Mouse (Mus musculus) lung, embryonic 16.5 days (tissue): ENCODE measurements around the gene Pak4. TPM values are rescaled to one million over a fixed set of nuclear protein-coding genes. Genes with fewer than 3 reads are reported as not detected.

Source experiments
- ATAC-seq: fragments of 200-750 bp; cut with Nextera tagmentation; 2 replicates; pipeline ENCODE4 v1.8.0; 2017; ENCODE audit warnings: low read depth, mild to moderate bottlenecking, moderate library complexity
- H3K27ac ChIP-seq: fragments of 300-500 bp; sonication (generic); 2 replicates; pipeline ENCODE4 v1.5.1; 2014; ENCODE audit warnings: mild to moderate bottlenecking, control low read depth, low read length
- H3K27me3 ChIP-seq: fragments of 300-500 bp; sonication (generic); 2 replicates; pipeline ENCODE4 v1.6.1; 2014; ENCODE audit warnings: low read depth, low read length, mixed read lengths; ENCODE audit not compliant: control insufficient read depth, insufficient read depth
- H3K36me3 ChIP-seq: fragments of 300-500 bp; sonication (generic); 2 replicates; pipeline ENCODE4 v1.6.1; 2014; ENCODE audit warnings: low read length; ENCODE audit not compliant: control insufficient read depth, insufficient read depth
- H3K4me1 ChIP-seq: fragments of 300-500 bp; sonication (generic); replicated peaks from 2 replicates; pipeline ENCODE4 v1.6.1; 2014; ENCODE audit warnings: low read length, mixed read lengths; ENCODE audit not compliant: control insufficient read depth, insufficient read depth
- H3K4me2 ChIP-seq: fragments of 300-500 bp; sonication (generic); 2 replicates; pipeline ENCODE4 v1.6.1; 2014; ENCODE audit warnings: low read depth, low read length, control low read depth
- H3K4me3 ChIP-seq: fragments of 300-500 bp; sonication (generic); 2 replicates; pipeline ENCODE4 v1.5.1; 2014; ENCODE audit warnings: mild to moderate bottlenecking, low read length, control low read depth
- H3K9ac ChIP-seq: fragments of 300-500 bp; sonication (generic); 2 replicates; pipeline ENCODE4 v1.6.1; 2014; ENCODE audit warnings: low read length, control low read depth
- H3K9me3 ChIP-seq: fragments of 300-500 bp; sonication (generic); 2 replicates; pipeline ENCODE4 v1.6.1; 2016; ENCODE audit warnings: low read length; ENCODE audit not compliant: control insufficient read depth
- WGBS: fragments of 180-500 bp; shearing (Covaris S2); extraction: QIAGEN DNeasy Blood & Tissue Kit; methylation state at CpG from one replicate; pipeline ENCODE4 v1.1.7; 2014; 5-methylcytosine and 5-hydroxymethylcytosine counted together
- polyA plus RNA-seq: library from polyadenylated mRNA; unstranded; fragments of >200 nt; fragmentation: Nextera tagmentation; extraction: Ambion mirVana; gene quantifications from 2 replicates; pipeline ENCODE4 v1.2.1, GENCODE M21; 2015

Pak4 gene
- polyA plus RNA-seq, 1 experiment from 2014 or later = 60.5 TPM

- Histone ChIP-seq H3K4me1 (peaks cover 43% of the 10 kb centered on the region), H3K27ac (peak overlapping the region; percentile 96), H3K27me3 (no peaks in the 10 kb centered on the region), H3K9ac (peak overlapping the region; percentile 52), H3K36me3 (peaks cover 11% of the 10 kb centered on the region), H3K4me2 (peak overlapping the region; percentile 47), H3K9me3 (no peaks in the 10 kb centered on the region), H3K4me3 (peak overlapping the region; percentile 13; the same call in 1 of the 2 replicates)
- 20% methylated on average over 5 of the region's 5 CpGs for WGBS
- ATAC-seq = peak; percentile 46
These were observed 26.9 kb downstream of the Pak4 start for GRCm38 (mm10) chr7:28570982-28571682.

GRCm38 (mm10) chr7:28570291-28570981, 27.5 kb downstream of the Pak4 start:
- H3K27me3 ChIP-seq = no peaks in the 10 kb centered on the region
- 41% methylated on average over 12 of the region's 12 CpGs for WGBS

GRCm38 (mm10) chr7:28568253-28568652, 29.7 kb downstream of the Pak4 start:
- Histone ChIP-seq H3K4me3 (no peak overlapping the region), H3K9me3 (no peaks in the 10 kb centered on the region), H3K27me3 (no peaks in the 10 kb centered on the region), H3K36me3 (peaks cover 24% of the 10 kb centered on the region), H3K4me1 (peaks cover 38% of the 10 kb centered on the region), H3K9ac (no peak overlapping the region), H3K27ac (no peak overlapping the region), H3K4me2 (no peak overlapping the region)
- ATAC-seq = no peak

More at GRCm38 (mm10) chr7:28570291-28570981, 27.5 kb downstream of the Pak4 start:
- H3K27ac ChIP-seq = peak overlapping the region; percentile 96
- H3K4me3 ChIP-seq = peak overlapping the region; percentile 13; the same call in 1 of the 2 replicates
- H3K9ac ChIP-seq = peak overlapping the region; percentile 52
- peaks cover 40% of the 10 kb centered on the region for H3K4me1 ChIP-seq
- peaks cover 11% of the 10 kb centered on the region for H3K36me3 ChIP-seq
- no peaks in the 10 kb centered on the region for H3K9me3 ChIP-seq
- peak overlapping the region; percentile 47 for H3K4me2 ChIP-seq
- peak; percentile 89 for ATAC-seq

GRCm38 (mm10) chr7:28567539-28567938, 30.4 kb downstream of the Pak4 start:
- Histone ChIP-seq H3K4me2 (no peak overlapping the region), H3K27ac (no peak overlapping the region), H3K9ac (no peak overlapping the region), H3K27me3 (no peaks in the 10 kb centered on the region), H3K4me1 (peaks cover 34% of the 10 kb centered on the region), H3K9me3 (no peaks in the 10 kb centered on the region), H3K36me3 (peaks cover 31% of the 10 kb centered on the region), H3K4me3 (no peak overlapping the region)
- no peak for ATAC-seq
- 84% methylated on average over 4 of the region's 4 CpGs for WGBS

- Histone ChIP-seq H3K4me1 (peaks cover 14% of the 10 kb centered on the region), H3K9me3 (no peaks in the 10 kb centered on the region), H3K27ac (no peak overlapping the region), H3K9ac (no peak overlapping the region), H3K36me3 (peaks cover 41% of the 10 kb centered on the region), H3K27me3 (no peaks in the 10 kb centered on the region), H3K4me2 (no peak overlapping the region), H3K4me3 (no peak overlapping the region)
- no peak for ATAC-seq
- 74% methylated on average over 5 of the region's 5 CpGs for WGBS
These were observed 32.6 kb downstream of the Pak4 start for GRCm38 (mm10) chr7:28565407-28565806.

- peaks cover 17% of the 10 kb centered on the region for H3K4me1 ChIP-seq
- WGBS = 90% methylated on average over 13 of the region's 13 CpGs
- no peaks in the 10 kb centered on the region for H3K27me3 ChIP-seq
- ATAC-seq = no peak
- H3K9me3 ChIP-seq = no peaks in the 10 kb centered on the region
- H3K4me2 ChIP-seq = no peak overlapping the region
- H3K4me3 ChIP-seq = no peak overlapping the region
- peaks cover 49% of the 10 kb centered on the region for H3K36me3 ChIP-seq
- no peak overlapping the region for H3K27ac ChIP-seq
- no peak overlapping the region for H3K9ac ChIP-seq
These were observed 35.0 kb downstream of the Pak4 start for GRCm38 (mm10) chr7:28562951-28563350.

- Histone ChIP-seq H3K9ac (no peak overlapping the region), H3K36me3 (peaks cover 43% of the 10 kb centered on the region), H3K4me3 (no peak overlapping the region), H3K27me3 (no peaks in the 10 kb centered on the region), H3K4me2 (no peak overlapping the region), H3K27ac (no peak overlapping the region), H3K9me3 (no peaks in the 10 kb centered on the region), H3K4me1 (peaks cover 20% of the 10 kb centered on the region)
- 89% methylated on average over 13 of the region's 13 CpGs for WGBS
- no peak for ATAC-seq
These were observed 35.6 kb downstream of the Pak4 start for GRCm38 (mm10) chr7:28562371-28562770.

- no peak for ATAC-seq
- H3K36me3 ChIP-seq = peaks cover 39% of the 10 kb centered on the region
- 90% methylated on average over 11 of the region's 11 CpGs for WGBS
- no peaks in the 10 kb centered on the region for H3K9me3 ChIP-seq
- H3K27ac ChIP-seq = no peak overlapping the region
- H3K4me3 ChIP-seq = no peak overlapping the region
- H3K27me3 ChIP-seq = no peaks in the 10 kb centered on the region
- peaks cover 20% of the 10 kb centered on the region for H3K4me1 ChIP-seq
- H3K9ac ChIP-seq = no peak overlapping the region
- H3K4me2 ChIP-seq = no peak overlapping the region
These were observed 36.0 kb downstream of the Pak4 start for GRCm38 (mm10) chr7:28561967-28562366.

- H3K9me3 ChIP-seq = no peaks in the 10 kb centered on the region
- no peaks in the 10 kb centered on the region for H3K27me3 ChIP-seq
- no peak for ATAC-seq
- peaks cover 24% of the 10 kb centered on the region for H3K4me1 ChIP-seq
- no peak overlapping the region for H3K4me2 ChIP-seq
- H3K4me3 ChIP-seq = no peak overlapping the region
- 85% methylated on average over 10 of the region's 10 CpGs for WGBS
- H3K9ac ChIP-seq = no peak overlapping the region
- H3K27ac ChIP-seq = no peak overlapping the region
- peaks cover 37% of the 10 kb centered on the region for H3K36me3 ChIP-seq
These were observed 37.1 kb downstream of the Pak4 start for GRCm38 (mm10) chr7:28560856-28561255.
